Mouse (Mus musculus): ENCODE results near the gene Ctla4. TPM values are rescaled to one million over a fixed set of nuclear protein-coding genes. Genes with fewer than 3 reads are reported as not detected.

Gene Ctla4
- polyA plus RNA-seq, 1 experiment: not detected

GRCm38 (mm10) chr1:60852075-60852769, 34.6 kb upstream of the Ctla4 start:
- no peaks in the 10 kb centered on the region for H3K4me1 ChIP-seq (ENCODE audit: control insufficient read depth, insufficient read depth, low read length)
- no peak for TF ChIP-seq POLR2A (IDR thresholded peaks at IDR 0.05; ENCODE audit: borderline replicate concordance, insufficient read depth, low read length)
- no peak for TF ChIP-seq CTCF (IDR thresholded peaks at IDR 0.05; ENCODE audit: borderline replicate concordance, insufficient read depth, low read depth, low read length)
- H3K4me3 ChIP-seq (replicated peaks; ENCODE audit: insufficient read depth, low read depth, low read length): no peak overlapping the region
- H3K27me3 ChIP-seq (ENCODE audit: control insufficient read depth, insufficient read depth, low read length): no peaks in the 10 kb centered on the region
- no peak for DNase-seq
- 56% methylated on average over 10 of the region's 10 CpGs for WGBS
- H3K27ac ChIP-seq (ENCODE audit: insufficient read depth, low read length): no peak overlapping the region

GRCm38 (mm10) chr1:60852770-60853147, 34.0 kb upstream of the Ctla4 start:
- WGBS: 87% methylated on average over 6 of the region's 6 CpGs
- TF ChIP-seq POLR2A (IDR thresholded peaks at IDR 0.05; ENCODE audit: borderline replicate concordance, insufficient read depth, low read length): no peak
- TF ChIP-seq CTCF (IDR thresholded peaks at IDR 0.05; ENCODE audit: borderline replicate concordance, insufficient read depth, low read depth, low read length): no peak
- H3K27ac ChIP-seq (ENCODE audit: insufficient read depth, low read length): no peak overlapping the region
- no peak overlapping the region for H3K4me3 ChIP-seq (replicated peaks; ENCODE audit: insufficient read depth, low read depth, low read length)
- no peak for DNase-seq
- no peaks in the 10 kb centered on the region for H3K27me3 ChIP-seq (ENCODE audit: control insufficient read depth, insufficient read depth, low read length)
- no peaks in the 10 kb centered on the region for H3K4me1 ChIP-seq (ENCODE audit: control insufficient read depth, insufficient read depth, low read length)

- H3K27me3 ChIP-seq (ENCODE audit: control insufficient read depth, insufficient read depth, low read length): no peaks in the 10 kb centered on the region
- TF ChIP-seq CTCF (IDR thresholded peaks at IDR 0.05; ENCODE audit: borderline replicate concordance, insufficient read depth, low read depth, low read length) (no peak), POLR2A (IDR thresholded peaks at IDR 0.05; ENCODE audit: borderline replicate concordance, insufficient read depth, low read length) (no peak)
- H3K4me1 ChIP-seq (ENCODE audit: control insufficient read depth, insufficient read depth, low read length): no peaks in the 10 kb centered on the region
- no peak overlapping the region for H3K4me3 ChIP-seq (replicated peaks; ENCODE audit: insufficient read depth, low read depth, low read length)
- H3K27ac ChIP-seq (ENCODE audit: insufficient read depth, low read length): no peak overlapping the region
- 46% methylated on average over 7 of the region's 7 CpGs for WGBS
- DNase-seq: no peak
Measured at GRCm38 (mm10) chr1:60853330-60853956, 33.4 kb upstream of the Ctla4 start.

GRCm38 (mm10) chr1:60853991-60854390, 32.8 kb upstream of the Ctla4 start:
- no peak for DNase-seq
- 79% methylated on average over 5 of the region's 5 CpGs for WGBS
- TF ChIP-seq CTCF (IDR thresholded peaks at IDR 0.05; ENCODE audit: borderline replicate concordance, insufficient read depth, low read depth, low read length) (no peak), POLR2A (IDR thresholded peaks at IDR 0.05; ENCODE audit: borderline replicate concordance, insufficient read depth, low read length) (no peak)
- no peak overlapping the region for H3K4me3 ChIP-seq (replicated peaks; ENCODE audit: insufficient read depth, low read depth, low read length)
- no peak overlapping the region for H3K27ac ChIP-seq (ENCODE audit: insufficient read depth, low read length)
- no peaks in the 10 kb centered on the region for H3K27me3 ChIP-seq (ENCODE audit: control insufficient read depth, insufficient read depth, low read length)
- no peaks in the 10 kb centered on the region for H3K4me1 ChIP-seq (ENCODE audit: control insufficient read depth, insufficient read depth, low read length)

- Histone ChIP-seq H3K27me3 (ENCODE audit: control insufficient read depth, insufficient read depth, low read length) (no peaks in the 10 kb centered on the region), H3K4me3 (replicated peaks; ENCODE audit: insufficient read depth, low read depth, low read length) (no peak overlapping the region), H3K4me1 (ENCODE audit: control insufficient read depth, insufficient read depth, low read length) (no peaks in the 10 kb centered on the region), H3K27ac (ENCODE audit: insufficient read depth, low read length) (no peak overlapping the region)
- TF ChIP-seq CTCF (IDR thresholded peaks at IDR 0.05; ENCODE audit: borderline replicate concordance, insufficient read depth, low read depth, low read length) (no peak), POLR2A (IDR thresholded peaks at IDR 0.05; ENCODE audit: borderline replicate concordance, insufficient read depth, low read length) (no peak)
- WGBS: 78% methylated on average over 12 of the region's 12 CpGs
- no peak for DNase-seq
Measured at GRCm38 (mm10) chr1:60857351-60858220, 29.2 kb upstream of the Ctla4 start.

- 56% methylated on average over 3 of the region's 3 CpGs for WGBS
- Histone ChIP-seq H3K27me3 (ENCODE audit: control insufficient read depth, insufficient read depth, low read length) (no peaks in the 10 kb centered on the region), H3K4me3 (replicated peaks; ENCODE audit: insufficient read depth, low read depth, low read length) (no peak overlapping the region), H3K4me1 (ENCODE audit: control insufficient read depth, insufficient read depth, low read length) (no peaks in the 10 kb centered on the region), H3K27ac (ENCODE audit: insufficient read depth, low read length) (no peak overlapping the region)
- DNase-seq: no peak
- no peak for TF ChIP-seq POLR2A (IDR thresholded peaks at IDR 0.05; ENCODE audit: borderline replicate concordance, insufficient read depth, low read length)
- TF ChIP-seq CTCF (IDR thresholded peaks at IDR 0.05; ENCODE audit: borderline replicate concordance, insufficient read depth, low read depth, low read length): no peak
Measured at GRCm38 (mm10) chr1:60859159-60859558, 27.6 kb upstream of the Ctla4 start.

- no peak for DNase-seq
- WGBS: 89% methylated on average over 3 of the region's 3 CpGs
- Histone ChIP-seq H3K27me3 (ENCODE audit: control insufficient read depth, insufficient read depth, low read length) (no peaks in the 10 kb centered on the region), H3K4me3 (replicated peaks; ENCODE audit: insufficient read depth, low read depth, low read length) (no peak overlapping the region), H3K27ac (ENCODE audit: insufficient read depth, low read length) (no peak overlapping the region), H3K4me1 (ENCODE audit: control insufficient read depth, insufficient read depth, low read length) (no peaks in the 10 kb centered on the region)
- TF ChIP-seq CTCF (IDR thresholded peaks at IDR 0.05; ENCODE audit: borderline replicate concordance, insufficient read depth, low read depth, low read length) (no peak), POLR2A (IDR thresholded peaks at IDR 0.05; ENCODE audit: borderline replicate concordance, insufficient read depth, low read length) (no peak)
Measured at GRCm38 (mm10) chr1:60859842-60860241, 27.0 kb upstream of the Ctla4 start.

Measured in cerebellum, adult 2 months (tissue).